Mouse (Mus musculus) limb, embryonic 14.5 days (tissue): Measurements from ENCODE around the gene Fgd2. TPM values are rescaled to one million over a fixed set of nuclear protein-coding genes. Genes with fewer than 3 reads are reported as not detected.

Experiments used
- ATAC-seq: fragments of 200-750 bp; cut with Nextera tagmentation; 2 replicates; pipeline ENCODE4 v1.8.0; 2017; ENCODE audit warnings: low read depth, moderate number of reproducible peaks, moderate TSS enrichment; ENCODE audit not compliant: low FRiP score
- DNase-seq: peaks from one replicate; pipeline ENCODE4 v3.0.0-alpha.2; 2015; ENCODE audit warnings: low spot score
- H3K27ac ChIP-seq: fragments of 300-500 bp; sonication (generic); replicated peaks from 2 replicates; pipeline ENCODE4 v1.5.1; 2014; ENCODE audit warnings: low read depth, mild to moderate bottlenecking, low read length, moderate library complexity, mixed read lengths
- H3K27me3 ChIP-seq: fragments of 300-500 bp; sonication (generic); 2 replicates; pipeline ENCODE4 v1.6.1; 2014; ENCODE audit warnings: low read length, mixed read lengths; ENCODE audit not compliant: control insufficient read depth, insufficient read depth
- H3K36me3 ChIP-seq: fragments of 300-500 bp; sonication (generic); 2 replicates; pipeline ENCODE4 v1.6.1; 2014; ENCODE audit warnings: mild to moderate bottlenecking, low read length, moderate library complexity, mixed read lengths; ENCODE audit not compliant: control insufficient read depth, insufficient read depth
- H3K4me1 ChIP-seq: fragments of 300-500 bp; sonication (generic); 2 replicates; pipeline ENCODE4 v1.6.1; 2014; ENCODE audit warnings: antibody characterized with exemption, low read length, mixed read lengths; ENCODE audit not compliant: control insufficient read depth, insufficient read depth
- H3K4me2 ChIP-seq: fragments of 300-500 bp; sonication (generic); replicated peaks from 2 replicates; pipeline ENCODE4 v1.6.1; 2014; ENCODE audit warnings: low read depth, mild to moderate bottlenecking, low read length, moderate library complexity; ENCODE audit not compliant: severe bottlenecking
- H3K4me3 ChIP-seq: fragments of 300-500 bp; sonication (generic); replicated peaks from 2 replicates; pipeline ENCODE4 v1.5.1; 2014; ENCODE audit warnings: low read length
- H3K9ac ChIP-seq: fragments of 300-500 bp; sonication (generic); 2 replicates; pipeline ENCODE4 v1.6.1; 2014; ENCODE audit warnings: mild to moderate bottlenecking, low read depth, low read length, moderate library complexity; ENCODE audit not compliant: severe bottlenecking
- H3K9me3 ChIP-seq: fragments of 300-500 bp; sonication (generic); 2 replicates; pipeline ENCODE4 v1.6.1; 2016; ENCODE audit warnings: low read length; ENCODE audit not compliant: control insufficient read depth
- POLR2A ChIP-seq: fragments of 200-500 bp; IDR thresholded peaks from 2 replicates; pipeline ENCODE4 v1.8.0; 2012; ENCODE audit warnings: inconsistent platforms, mild to moderate bottlenecking, moderate library complexity, borderline replicate concordance; ENCODE audit not compliant: insufficient read depth, insufficient read length; ENCODE audit errors: extremely low read depth
- WGBS: fragments of 180-500 bp; shearing (Covaris S2); extraction: QIAGEN DNeasy Blood & Tissue Kit; methylation state at CpG from one replicate; pipeline ENCODE4 v1.1.7; 2014; 5-methylcytosine and 5-hydroxymethylcytosine counted together
- polyA plus RNA-seq, 2 experiments: library from polyadenylated mRNA; depleted of rRNA in 1 of 2; stranded (reverse) in 1 of 2; unstranded in 1 of 2; fragments of >200 nt; fragmentation: Nextera tagmentation in 1 of 2; extraction: Ambion mirVana in 1 of 2; gene quantifications; 2 replicates each; pipeline versions ENCODE4 v1.2.1 to v1.2.3; 2012 to 2014

Gene Fgd2
- polyA plus RNA-seq, 2 experiments: 6.2 to 9.4 TPM

DNA sequence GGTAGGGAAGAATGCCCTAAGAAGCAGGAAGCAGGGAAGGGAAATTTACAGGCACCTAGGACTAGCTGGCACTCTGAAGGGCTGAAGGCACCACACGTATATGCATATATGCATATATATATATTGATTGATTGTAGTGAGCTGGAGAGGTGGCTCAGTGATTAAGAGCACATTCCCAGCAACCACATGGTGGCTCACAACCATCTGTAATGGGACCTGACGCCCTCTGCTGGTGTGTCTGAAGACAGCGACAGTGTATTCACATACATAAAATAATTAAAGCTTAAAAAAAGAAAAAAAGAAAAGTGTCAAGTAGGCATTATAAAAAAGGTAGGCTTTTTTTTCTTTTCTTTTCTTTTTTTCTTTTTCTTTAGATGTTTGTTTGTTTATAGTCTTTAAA, 60.6 kb downstream of the Fgd2 start:
- TF ChIP-seq POLR2A: no peak
- WGBS: 76% methylated on average over 3 of the region's 3 CpGs

GRCm38 (mm10) chr17:29422337-29422736, 61.6 kb downstream of the Fgd2 start:
- Histone ChIP-seq H3K4me2 (no peak overlapping the region), H3K4me1 (no peaks in the 10 kb centered on the region), H3K36me3 (no peaks in the 10 kb centered on the region), H3K27me3 (no peaks in the 10 kb centered on the region), H3K27ac (no peak overlapping the region), H3K9ac (no peak overlapping the region), H3K9me3 (no peaks in the 10 kb centered on the region), H3K4me3 (no peak overlapping the region)
- ATAC-seq: no peak
- WGBS: 88% methylated on average over 6 of the region's 6 CpGs
- TF ChIP-seq POLR2A: no peak
- no peak for DNase-seq

More for the DNA sequence above, 60.6 kb downstream of the Fgd2 start:
- Histone ChIP-seq H3K36me3 (no peaks in the 10 kb centered on the region), H3K9ac (no peak overlapping the region), H3K27ac (no peak overlapping the region), H3K4me3 (no peak overlapping the region), H3K4me1 (peaks cover 6% of the 10 kb centered on the region), H3K27me3 (no peaks in the 10 kb centered on the region), H3K4me2 (no peak overlapping the region), H3K9me3 (no peaks in the 10 kb centered on the region)
- ATAC-seq (no peak), DNase-seq (no peak)

DNA sequence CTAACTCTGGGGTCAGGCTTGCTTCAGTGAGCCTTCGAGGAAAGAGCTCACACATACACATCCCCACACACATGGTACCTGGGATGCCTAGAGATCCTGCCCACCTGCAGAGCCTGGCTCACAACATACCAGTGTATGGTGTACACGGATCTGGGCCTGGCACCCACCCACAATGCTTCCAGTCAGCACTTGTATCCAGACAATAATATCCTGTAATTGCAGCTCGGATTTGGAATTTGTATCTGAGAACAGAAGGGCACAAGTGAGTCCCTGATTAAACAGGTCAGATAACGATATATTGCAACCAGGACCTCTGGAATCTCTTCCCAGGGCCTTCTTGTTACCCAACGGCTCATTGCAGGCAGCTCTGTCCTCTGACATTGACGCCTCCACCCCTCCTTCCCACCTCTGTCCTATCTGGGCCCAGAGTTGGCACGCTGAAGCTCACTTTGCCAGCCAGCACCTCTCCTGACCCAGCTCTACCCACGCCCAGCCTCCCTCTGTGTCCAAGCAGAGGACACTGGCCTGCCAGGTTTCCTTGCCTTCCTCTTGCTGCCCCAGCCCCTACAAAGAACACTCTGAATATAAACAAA, 62.3 kb downstream of the Fgd2 start:
- H3K4me2 ChIP-seq: no peak overlapping the region
- no peak for DNase-seq
- no peaks in the 10 kb centered on the region for H3K36me3 ChIP-seq
- no peak overlapping the region for H3K4me3 ChIP-seq
- H3K4me1 ChIP-seq: peaks cover 1% of the 10 kb centered on the region; the same call in 1 of the 2 replicates
- TF ChIP-seq POLR2A: no peak
- H3K27me3 ChIP-seq: no peaks in the 10 kb centered on the region
- H3K9me3 ChIP-seq: no peaks in the 10 kb centered on the region
- H3K27ac ChIP-seq: no peak overlapping the region
- 70% methylated on average over 8 of the region's 8 CpGs for WGBS
- H3K9ac ChIP-seq: no peak overlapping the region
- ATAC-seq: no peak

DNA sequence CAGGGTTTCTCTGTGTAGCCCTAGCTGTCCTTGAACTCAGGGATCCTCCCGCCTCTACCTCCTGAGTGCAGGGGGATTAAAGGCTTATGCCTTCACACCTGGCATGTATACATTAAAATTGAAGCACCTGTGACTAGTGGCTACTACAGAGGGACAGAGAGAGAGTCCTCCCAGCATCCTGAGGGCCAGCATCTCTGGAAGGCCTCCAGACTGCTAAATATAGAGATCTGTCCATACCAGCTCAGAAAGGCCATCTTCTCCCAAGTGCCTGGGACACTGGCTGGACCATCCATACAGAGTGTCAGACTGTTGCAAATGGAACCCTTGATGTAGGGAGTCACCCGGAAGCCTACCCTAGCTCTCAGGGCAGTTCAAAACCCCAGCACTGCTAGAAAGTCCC, 63.3 kb downstream of the Fgd2 start:
- H3K4me2 ChIP-seq: no peak overlapping the region
- WGBS: 86% methylated on average over 2 of the region's 2 CpGs
- H3K27me3 ChIP-seq: no peaks in the 10 kb centered on the region
- ATAC-seq (no peak), DNase-seq (no peak)
- H3K4me3 ChIP-seq: no peak overlapping the region
- no peaks in the 10 kb centered on the region for H3K9me3 ChIP-seq
- H3K9ac ChIP-seq: no peak overlapping the region
- H3K4me1 ChIP-seq: peaks cover 5% of the 10 kb centered on the region; the same call in 1 of the 2 replicates
- no peak for TF ChIP-seq POLR2A
- H3K36me3 ChIP-seq: no peaks in the 10 kb centered on the region
- H3K27ac ChIP-seq: no peak overlapping the region

GRCm38 (mm10) chr17:29425345-29425744, 64.6 kb downstream of the Fgd2 start:
- Histone ChIP-seq H3K27ac (no peak overlapping the region), H3K27me3 (no peaks in the 10 kb centered on the region), H3K4me1 (peaks cover 5% of the 10 kb centered on the region; the same call in 1 of the 2 replicates), H3K4me3 (no peak overlapping the region), H3K36me3 (no peaks in the 10 kb centered on the region), H3K9ac (no peak overlapping the region), H3K9me3 (no peaks in the 10 kb centered on the region), H3K4me2 (no peak overlapping the region)
- TF ChIP-seq POLR2A: no peak
- whole genome bisulfite sequencing: 65% methylated on average over 9 of the region's 9 CpGs
- DNase-seq: no peak
- ATAC-seq: no peak
